In genomic region chr9:78148149-78148548, GRCm38 (mm10) we compare ENCODE assay signal across 20 mouse cellular contexts. TPM values are rescaled to one million over a fixed set of nuclear protein-coding genes. Genes with fewer than 3 reads are reported as not detected.
"Had no signal": no experiment of that assay in that cellular context is flagged by ENCODE, and none has a peak within 500 bp of the region (broad histone marks: within the 10 kb centered on the region; RNA-seq: fewer than 3 reads in every experiment).

No protein-coding gene starts in this region.

- H3K27ac ChIP-seq: lung, embryonic 15.5 days; macrophage; midbrain, embryonic 13.5 days; midbrain, embryonic 15.5 days; neural tube, embryonic 13.5 days; neural tube, embryonic 15.5 days; stomach, embryonic 15.5 days; stomach, postnatal 0 days had no signal

- H3K4me1 ChIP-seq: lung, embryonic 15.5 days; neural tube, embryonic 15.5 days; stomach, embryonic 15.5 days had no signal

- H3K4me3 ChIP-seq: lung, embryonic 15.5 days; megakaryocyte, embryonic 14.5 days; midbrain, embryonic 13.5 days; midbrain, embryonic 15.5 days; neural tube, embryonic 13.5 days; neural tube, embryonic 15.5 days; stomach, embryonic 15.5 days had no signal

- DNase-seq: lung, adult 2 months; lung, postnatal 14 days; lung, postnatal 36 days; retina, postnatal 1 day; right cerebral cortex, adult 18-20 months; right cerebral cortex, postnatal 25 days; right cerebral cortex, postnatal 4 days; spleen, adult 18-20 months; thymus, postnatal 14 days; thymus, postnatal 36 days had no signal

- H3K27me3 ChIP-seq: lung, embryonic 15.5 days; megakaryocyte, embryonic 14.5 days; midbrain, embryonic 13.5 days; midbrain, embryonic 15.5 days; neural tube, embryonic 13.5 days; neural tube, embryonic 15.5 days; stomach, embryonic 15.5 days had no signal

RNA-seq across cellular contexts. Expression of gene Gsta4, which starts 34.4 kb away (rescaled TPM):
- total RNA-seq: monocyte, adult 5-6 weeks had no signal
- polyA plus RNA-seq: macrophage had no signal
